Mouse (Mus musculus) cerebellum, adult 11-12 months (tissue): ENCODE results near the gene Mrpl34.

ENCODE experiments used
- DNase-seq: peaks from one replicate; pipeline ENCODE4 v3.0.0; 2022

The Mrpl34 gene

DNA sequence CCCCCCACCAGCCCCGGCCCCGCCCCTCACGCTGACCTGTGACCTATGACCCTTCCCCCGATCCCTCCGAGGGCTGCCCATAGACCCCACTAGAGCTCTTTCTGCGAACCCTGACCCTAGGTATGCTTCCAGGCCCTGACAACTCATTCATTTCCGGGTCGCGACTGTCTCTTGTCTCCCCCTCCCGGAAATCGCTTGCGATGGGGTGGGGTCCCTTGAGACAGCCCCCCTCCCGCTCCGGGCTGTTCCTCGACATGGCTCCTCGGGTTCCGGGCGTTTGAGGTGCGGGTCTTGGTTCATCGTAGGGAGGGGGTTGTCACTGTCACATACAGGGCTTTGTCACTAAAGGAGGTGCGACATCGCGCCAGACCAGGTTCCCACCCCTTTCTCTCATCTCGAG, 4.7 kb downstream of the Mrpl34 start:
- DNase-seq = peak; percentile 83

DNA sequence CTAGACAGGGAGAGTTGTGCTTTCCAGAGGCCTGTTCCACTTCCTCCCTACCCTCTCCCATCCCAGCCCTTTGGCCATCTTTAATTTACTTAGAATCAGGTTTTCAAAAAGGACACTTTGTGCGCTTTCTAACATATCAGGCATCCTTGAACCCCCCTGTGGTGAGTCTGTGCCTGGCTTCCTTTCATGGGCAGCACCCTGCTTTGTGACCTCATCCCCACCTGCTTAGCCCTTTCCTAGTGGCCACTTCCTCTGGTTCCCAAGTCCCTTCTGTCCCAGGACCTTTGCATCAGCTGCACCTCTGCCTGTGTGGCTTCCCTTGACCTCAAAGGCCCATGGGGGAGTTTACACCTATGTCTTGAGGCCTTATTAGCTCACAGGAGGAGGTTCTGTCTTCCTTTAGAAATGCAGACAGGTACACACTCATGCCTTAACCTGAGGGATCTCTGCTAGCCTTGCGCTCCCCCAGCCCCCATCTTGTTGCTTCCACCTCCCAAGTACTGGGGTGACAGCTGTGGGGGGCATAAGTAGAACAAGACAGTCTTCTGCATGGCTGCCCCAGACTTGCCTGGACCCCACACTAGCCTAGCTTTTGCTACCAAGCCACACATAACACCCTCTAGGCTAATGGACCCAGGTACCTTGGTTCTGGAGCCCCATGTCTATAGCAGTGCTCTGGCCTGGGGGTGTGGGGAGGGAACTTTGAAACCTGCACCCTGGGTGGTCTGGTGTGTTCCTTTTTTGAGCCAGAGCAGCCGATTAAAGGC, 5.6 kb downstream of the Mrpl34 start:
- peak; percentile 62 for DNase-seq

DNA sequence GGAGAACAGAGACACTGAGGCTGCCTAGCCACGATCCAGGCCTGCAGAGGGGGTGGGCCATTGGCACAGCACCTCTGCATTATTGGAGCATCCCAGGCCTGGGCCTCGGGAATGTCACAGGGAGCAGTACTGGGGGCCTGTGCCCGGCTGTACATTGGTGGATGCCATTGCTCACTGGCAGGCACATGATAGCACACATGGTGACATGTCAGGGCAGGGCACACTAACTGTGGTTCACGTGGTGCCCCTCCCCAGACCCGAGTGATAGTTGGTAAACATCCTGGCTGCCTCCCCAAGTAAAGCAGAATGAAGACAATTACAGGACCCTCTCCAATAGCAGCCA, 6.1 kb downstream of the Mrpl34 start:
- DNase-seq = no peak

DNA sequence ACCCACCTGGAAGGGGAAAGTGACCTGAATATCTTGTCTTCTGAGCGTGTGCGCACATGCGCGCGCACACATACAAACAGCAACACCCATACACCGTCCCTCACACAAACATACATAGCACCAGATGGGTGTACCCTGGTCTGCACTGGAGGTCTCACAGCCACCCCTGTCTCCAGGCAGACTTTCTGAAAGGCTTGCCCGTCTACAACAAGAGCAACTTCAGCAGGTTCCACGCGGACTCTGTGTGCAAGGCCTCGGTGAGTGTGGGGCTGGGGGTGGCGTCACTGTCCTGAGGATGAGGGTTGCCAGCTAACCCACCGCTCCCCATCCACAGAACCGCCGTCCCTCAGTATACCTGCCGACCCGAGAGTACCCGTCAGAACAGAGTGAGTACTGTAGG, 7.1 kb downstream of the Mrpl34 start:
- DNase-seq = peak; percentile 36

DNA sequence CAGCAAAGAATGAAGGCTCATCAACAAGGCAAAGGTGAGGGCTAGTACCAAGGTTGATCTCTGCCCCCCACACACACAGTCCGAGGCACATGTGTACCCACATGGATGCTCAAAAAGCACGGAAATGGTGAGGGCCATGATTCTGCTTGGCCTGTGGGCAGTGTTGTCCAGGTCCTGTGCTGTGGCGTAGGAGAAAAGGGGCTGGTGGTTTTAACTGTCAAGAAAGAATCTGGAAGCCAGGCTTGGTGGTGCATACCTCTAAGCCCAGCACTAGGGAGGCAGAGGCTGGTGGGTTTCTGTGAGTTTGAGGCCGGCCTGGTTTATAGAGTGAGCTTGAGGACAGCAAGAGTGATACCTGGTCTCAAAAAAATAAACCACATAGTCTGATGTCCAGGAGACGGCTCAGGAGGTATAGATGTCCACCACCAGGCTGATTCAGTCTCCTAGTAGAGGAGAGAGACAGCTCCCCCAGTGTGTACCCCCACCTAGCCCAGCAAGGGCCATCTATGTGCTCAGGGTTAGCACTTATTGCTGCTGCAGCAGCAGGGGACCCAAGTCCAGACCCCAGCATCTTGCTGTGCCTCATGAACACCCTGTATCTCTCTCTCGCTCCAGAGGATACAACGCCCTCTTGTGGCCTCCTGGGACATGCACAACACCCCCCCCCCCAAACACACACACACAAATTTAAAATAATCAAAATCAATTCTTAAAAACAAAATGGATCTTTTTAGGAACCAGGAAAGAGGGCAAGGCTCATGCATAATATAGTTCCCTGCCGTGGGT, 8.0 kb downstream of the Mrpl34 start:
- DNase-seq = peak; percentile 17

DNA sequence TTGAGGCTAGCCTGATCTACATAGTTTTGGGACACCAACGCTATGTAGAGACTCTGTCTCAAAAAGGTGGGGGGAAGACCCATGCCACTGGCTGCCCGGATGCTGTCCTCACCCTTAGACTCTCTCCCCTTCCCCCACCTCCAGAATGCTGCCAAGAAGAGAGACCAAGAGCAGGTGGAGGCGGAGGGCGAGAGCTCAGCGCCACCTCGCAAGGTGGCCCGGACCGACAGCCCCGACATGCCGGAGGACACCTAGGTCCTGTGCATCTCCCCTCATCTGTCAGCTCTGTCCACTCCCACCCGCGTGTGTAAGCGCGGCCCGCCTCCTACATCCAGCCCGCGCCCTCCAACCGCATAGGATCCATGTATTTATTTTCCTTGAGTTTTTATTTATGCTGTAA, 9.6 kb downstream of the Mrpl34 start:
- peak; percentile 61 for DNase-seq

DNA sequence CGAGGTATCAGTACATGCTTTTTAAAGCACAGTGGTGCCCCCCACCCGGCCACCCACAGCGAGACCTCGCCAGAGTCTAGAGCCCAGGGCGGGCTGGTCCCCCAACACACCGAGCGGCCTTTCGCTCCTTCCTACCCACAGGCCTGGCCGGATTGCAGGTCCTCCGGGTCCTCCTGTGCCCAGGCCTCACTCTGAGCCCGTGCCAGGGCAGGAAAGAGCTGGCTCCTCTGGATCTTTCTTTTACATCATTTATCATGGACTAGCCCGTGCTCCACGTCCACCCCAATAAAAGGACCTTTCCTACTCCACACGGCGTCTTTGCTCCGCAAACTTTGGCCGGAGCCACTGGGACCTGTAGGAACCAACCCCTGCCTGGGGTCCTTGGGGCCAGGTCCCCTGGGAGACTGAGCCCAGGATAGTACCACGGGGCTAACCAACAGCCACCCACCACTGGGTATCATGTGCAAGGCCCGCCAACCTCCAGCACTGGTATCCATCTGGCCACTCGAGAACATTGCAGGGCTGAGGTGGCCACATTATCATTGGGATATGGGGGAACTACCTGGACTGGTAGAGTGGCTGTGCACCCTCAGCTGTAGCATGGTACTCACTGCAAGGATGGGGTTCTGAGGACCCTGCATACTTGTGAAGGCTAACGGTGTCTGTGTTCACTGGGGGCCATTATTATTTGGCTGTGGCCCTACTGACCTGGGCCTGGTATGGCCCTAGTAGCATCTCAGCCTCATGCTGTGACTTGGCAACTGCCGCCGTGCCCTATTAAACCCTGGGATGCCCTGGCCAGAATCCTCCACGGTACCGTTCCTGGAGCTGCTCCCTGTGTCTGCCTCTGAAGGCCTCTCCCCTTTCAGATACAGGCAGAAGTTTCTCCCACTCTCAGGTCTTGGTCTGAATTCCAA, 10.3 kb downstream of the Mrpl34 start:
- peak; percentile 76 for DNase-seq

DNA sequence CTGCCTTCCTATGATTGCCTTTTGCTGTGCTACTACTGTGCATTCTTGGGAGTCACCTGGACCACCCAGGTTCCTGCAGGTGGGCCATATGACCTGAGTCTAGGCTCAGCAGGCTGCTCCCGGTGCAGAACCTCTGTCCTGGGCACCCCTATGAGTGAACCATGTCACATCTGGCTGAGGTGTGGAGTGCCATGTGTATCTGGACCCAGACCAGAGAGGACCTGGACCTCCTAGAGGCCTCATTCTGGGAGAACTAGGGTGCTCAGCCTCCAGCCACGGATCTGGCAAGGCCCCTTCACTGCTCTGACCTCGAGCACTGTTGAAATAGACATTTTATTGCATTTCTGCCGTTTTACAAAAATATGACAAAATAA, 10.9 kb downstream of the Mrpl34 start:
- peak; percentile 70 for DNase-seq

DNA sequence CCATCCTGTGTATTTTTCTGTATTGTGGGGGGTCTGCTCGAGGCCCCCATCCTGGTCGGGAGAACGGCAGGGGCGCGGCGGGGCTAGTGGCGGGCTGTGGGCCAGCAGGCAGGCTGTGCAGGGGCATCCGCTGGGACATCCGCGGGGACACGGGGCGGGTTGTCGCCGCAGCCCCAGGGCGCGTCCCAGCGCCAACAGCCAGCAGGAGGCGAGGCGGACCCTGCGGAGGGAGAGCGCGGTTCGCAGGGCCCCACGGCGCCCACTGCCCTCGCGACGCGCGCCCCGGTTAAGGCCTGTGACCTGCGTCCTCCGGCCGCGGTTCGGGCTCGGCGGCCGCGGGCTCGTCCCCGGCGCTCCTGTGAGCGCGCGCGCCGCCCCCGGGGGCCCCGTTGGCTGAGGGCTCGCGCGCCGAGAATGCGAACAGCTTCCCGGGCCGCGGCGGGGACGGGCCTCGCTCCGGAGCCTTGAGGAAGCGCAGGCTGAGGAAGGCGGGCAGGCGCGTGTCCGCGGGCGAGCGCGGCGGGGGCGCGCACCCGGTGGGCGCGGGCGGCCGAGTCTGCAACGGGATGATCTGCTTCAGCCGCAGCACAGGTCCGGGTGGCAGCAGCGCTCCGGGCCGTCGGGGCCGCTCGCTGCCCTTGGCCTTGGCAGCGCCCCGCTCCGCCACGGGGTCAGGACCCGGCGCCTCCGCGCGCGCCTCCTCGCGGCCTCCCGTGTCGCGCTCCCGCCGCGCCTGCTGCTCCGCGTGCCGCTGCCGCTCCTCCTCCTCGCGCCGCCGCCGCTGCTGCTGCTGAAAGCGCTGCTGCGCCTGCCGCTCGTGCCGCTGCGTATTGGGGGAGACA, 11.6 kb downstream of the Mrpl34 start:
- DNase-seq = peak; percentile 89

DNA sequence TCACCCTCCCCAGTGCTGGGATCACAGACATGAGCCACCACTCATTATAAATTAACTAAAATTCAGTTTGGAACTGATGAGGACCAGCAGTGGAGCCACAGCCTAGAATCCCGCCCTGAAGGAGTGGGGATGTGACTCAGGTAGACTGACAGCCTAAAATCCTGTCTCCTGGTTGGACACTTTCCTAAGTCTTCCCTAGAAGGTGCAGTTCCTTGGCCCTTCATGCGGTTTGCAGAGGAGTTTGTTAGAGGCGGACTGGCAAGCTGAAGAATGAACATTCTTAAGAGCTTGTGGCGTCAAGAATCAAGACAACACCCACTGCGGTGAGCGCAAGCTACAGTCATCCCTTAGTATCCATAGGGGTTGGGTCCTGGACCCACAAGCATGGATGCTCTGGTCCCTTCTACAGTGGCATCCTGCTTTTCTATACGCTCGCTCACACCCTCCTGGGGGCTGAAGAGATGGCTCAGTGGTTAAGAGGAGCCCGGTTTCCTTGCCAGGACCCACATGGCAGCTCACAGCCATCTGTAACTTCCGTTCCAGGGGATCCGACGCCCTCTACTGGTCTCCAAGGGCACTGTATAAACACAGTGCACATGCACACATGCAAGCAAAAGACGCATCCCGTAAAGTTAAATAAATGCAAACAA, 12.6 kb downstream of the Mrpl34 start:
- peak; percentile 71 for DNase-seq

DNA sequence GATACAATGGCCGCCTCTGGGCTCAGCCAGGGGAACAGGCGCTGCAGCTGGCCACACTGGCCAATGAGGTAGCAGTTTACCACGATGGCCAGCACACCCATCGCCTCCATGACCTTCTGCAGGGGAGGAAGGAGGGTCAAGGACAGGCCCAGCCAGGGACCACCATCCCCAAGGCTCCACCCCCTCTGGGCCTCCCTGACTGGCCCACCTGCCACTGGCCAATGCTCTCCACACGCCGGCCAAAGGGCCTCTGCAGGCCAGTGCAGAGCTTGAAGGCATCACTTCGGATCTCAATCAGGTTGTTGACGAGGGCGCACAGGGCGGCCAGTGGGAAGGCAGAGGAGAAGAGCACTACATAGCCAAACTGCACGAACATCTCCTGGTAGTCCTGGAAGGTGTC, 14.2 kb downstream of the Mrpl34 start:
- no peak for DNase-seq

DNA sequence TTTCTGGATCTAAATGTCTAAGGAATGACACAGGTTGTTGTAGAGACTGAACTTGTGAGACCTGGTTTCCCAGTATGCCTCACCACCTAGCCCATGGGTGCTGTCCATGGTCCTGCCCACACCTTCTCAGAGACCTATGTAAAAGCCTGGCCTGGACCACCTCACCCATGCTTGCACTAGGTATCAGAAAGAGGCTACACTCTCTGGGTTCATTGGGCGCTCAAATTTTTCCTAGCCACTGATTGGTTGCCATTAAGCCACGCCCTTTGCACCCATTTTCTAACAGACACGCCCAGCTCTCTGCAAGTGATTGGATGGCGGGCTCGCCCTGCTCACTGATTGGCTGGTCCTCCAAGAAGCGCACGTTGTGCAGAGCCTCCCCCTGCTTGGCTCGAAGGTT, 19.2 kb downstream of the Mrpl34 start:
- no peak for DNase-seq

DNA sequence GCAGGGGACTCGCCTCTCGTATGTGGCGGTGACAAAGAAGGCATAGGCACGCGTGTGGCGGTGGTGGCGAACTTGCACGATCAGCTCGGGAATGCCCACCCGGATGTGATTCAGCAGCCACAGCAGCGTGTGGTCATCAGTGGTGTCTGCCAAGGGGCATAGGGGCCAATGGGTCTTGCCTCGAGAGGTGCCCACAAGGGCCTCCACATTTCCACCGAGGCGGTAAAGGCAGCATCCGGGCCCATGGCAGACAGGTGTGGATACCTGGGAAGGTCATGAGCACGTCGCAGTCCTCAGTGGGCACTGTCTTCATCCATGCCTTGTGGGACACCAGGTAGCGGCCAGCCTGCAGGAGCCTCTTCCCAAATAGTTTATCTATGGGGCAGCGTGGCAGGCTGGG, 20.0 kb downstream of the Mrpl34 start:
- DNase-seq = peak; percentile 58

DNA sequence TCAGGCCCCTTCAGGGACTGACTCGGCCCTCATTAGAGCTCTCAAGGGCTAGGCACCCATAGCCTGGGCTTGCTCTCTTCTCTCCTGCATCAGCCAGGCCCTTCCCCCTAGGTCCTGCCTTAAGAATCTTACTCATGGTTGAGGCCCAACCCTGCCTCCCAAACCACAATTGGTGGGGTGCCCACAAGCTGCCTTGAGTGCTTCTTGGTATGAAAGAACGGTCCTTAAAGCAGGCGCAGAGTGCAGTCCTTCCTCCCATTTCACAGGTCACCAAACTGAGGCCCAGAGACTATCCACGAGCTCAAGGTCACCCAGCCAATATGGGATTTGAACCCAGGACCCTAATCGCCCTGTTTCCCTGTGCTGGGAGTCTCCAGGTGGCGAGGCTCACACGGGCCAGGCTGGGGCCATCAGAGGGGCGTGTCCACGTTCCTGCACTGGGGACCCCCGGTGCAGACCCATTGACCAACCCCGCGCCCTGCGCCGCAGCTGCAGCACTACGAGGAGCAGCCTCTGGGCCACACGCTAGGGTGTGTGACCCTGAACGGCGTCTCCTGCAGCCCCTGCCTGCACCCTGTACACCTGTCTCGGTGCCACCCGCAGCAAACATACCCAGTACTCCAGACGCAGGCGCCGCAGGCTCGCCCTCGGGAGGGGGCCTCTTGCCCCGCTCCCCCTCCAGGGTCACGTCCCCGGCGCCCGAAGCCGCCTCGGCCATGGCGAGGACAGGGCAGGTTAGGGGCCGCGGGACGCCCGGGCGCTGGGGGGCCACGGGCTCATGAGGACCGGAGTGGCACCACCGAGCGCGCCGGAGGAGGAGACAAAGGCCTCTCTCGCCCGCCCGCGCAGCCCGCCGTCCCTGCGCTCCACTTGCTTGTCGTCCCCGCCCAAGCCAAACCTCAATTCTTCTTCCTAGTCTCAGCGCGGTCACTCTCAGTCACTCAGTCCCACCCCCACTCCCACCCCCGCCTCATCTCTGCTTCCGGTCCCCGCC, 20.7 kb downstream of the Mrpl34 start, which contains the start of gene Ano8:
Gene Ano8 (minus strand): TSS at position 822 of the 994 bp plus-strand sequence.
- peak; percentile 86 for DNase-seq

DNA sequence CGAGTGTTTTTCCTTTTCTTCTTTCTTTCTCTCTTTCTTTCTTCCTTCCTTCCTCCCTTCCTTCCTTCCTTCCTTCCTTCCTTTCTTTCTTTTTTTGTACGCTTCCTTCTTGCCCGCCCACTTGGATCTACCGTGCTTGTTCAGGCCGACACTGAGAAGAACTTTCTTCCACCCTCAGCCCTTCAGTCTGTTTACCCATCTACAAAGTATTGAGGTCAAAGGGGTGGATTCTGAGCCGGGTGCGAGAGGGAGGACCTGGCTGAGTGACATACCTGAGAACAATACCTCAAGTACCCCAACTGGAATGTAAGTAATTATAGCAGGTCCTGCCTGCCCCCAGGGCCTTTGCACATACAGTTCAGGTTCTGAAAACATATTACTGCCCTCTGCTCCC, 21.4 kb downstream of the Mrpl34 start:
- DNase-seq = no peak

DNA sequence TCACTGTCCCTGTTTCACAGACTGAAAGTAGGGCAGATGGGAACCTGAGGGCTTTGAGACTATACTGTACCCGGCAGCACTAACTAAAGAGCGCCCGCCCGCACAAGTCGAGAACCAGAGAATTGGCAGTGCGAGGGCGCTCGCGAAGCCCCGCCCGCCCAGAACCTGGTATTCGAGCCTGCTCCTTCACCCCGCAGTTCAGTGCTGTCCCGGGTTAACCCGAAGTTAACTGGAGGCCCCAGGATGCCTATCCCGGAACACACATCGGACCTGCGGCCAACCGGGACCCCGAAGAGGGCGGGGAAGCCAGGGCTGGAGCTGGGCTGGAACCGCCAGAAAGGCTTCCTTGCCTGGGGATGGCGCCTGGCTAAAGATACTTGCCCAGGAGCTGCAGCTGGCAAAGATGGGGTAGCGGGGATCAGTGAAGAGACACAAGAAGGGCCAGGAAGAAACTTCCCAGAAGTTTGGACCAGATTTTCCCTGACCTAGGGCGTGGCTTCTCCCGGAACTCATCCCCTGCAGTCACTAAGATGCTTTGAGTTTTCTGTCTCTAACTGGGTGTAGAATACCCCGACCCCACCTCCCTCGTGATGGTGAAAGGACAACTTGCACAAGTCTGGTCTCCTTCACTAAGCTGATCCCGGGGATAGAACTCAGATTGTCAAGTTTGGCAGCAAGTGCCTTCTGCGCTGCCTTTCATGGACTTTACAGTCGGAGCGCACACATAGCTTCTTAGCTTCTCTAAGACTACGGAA, 23.1 kb downstream of the Mrpl34 start, which contains the start of gene Gtpbp3:
Gene Gtpbp3 (plus strand): TSS at position 413 of the 755 bp plus-strand sequence.
- DNase-seq = peak; percentile 74

DNA sequence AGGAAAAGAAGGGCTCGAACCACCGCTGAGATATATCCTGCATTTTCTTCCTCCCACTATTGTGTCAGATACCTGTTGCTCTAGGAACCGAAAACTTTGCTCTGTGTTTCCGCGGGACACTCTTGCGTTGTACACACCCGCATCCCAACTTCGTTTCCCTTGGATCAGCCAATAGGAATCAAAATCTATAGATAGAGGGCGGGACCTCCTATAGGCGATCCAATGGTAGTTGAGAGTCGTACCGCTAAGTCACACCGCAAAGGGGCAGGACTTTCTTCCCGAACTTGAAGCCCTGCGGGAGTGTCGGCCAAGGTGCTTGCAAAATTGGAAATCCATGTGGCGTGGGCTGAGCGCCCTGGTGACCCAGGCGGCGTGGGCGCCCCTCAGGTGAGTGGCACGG, 23.7 kb downstream of the Mrpl34 start:
- DNase-seq = peak; percentile 89

DNA sequence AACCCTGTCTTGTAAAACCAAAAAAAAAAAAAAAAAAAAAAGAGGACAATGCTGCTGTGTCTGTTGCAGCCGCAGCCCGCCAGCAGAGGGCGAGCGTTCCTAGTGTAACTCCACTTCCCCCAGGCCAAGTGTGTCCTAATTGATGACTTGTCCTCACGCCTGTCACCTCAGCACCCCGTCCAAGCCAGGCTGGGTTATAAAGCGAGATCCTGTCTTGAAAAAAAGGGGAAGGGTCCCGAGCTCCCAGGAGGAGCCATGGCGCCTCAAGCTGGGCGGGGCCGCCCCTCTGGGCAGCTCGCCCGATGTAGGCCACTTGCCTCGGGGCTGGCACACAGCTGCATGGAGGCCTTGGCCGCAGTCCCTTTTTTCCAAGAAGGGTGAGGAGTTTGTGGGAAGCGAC, 30.3 kb downstream of the Mrpl34 start:
- DNase-seq = peak; percentile 80

DNA sequence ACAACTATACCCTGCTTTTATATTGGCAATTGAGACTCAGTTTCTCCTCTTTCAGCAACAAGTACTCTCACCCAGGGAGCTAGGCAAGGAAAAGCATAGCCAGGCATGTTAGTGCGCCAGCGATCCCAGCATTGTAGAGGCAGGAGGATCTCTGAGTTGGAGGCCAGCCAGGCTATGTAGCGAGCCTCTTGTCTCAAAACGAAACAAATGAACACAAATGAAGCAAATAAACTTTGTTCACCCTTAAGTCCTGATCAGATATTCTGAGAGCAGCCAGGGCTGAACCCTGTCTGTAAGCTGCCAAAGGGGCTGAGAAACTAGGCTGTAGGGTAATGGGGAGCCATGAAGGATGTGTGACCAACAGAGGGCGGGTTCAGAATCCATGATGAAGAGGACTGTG, 31.1 kb downstream of the Mrpl34 start:
- DNase-seq = peak; percentile 52

DNA sequence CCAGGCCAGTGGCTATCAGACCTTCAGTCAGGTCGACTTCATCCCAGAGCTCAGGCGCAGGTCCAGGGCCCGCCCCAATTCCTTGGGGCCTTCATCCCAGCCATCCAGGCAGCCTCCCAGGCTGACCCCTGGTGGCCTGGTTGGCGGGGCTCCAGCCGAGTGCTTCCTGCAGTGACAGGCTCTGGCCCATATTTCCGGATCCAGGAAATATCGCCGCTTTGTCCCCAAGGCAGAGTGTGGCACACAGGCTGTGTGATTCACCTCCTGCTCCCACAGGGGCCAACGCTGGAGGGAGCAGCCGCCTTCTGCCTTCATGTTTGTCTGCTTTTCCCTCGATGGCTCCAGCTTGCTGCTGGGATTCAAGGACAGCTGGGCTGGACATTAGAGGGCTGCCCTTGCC, 31.7 kb downstream of the Mrpl34 start:
- DNase-seq = peak; percentile 76
